Mouse (Mus musculus): Measurements from ENCODE around the gene Bend7.

- TF ChIP-seq POLR2A (IDR thresholded peaks at IDR 0.05; ENCODE audit: extremely low read depth, insufficient read depth, low read length) (no peak), CTCF (IDR thresholded peaks at IDR 0.05; ENCODE audit: extremely low read depth, insufficient read depth, low read length) (no peak)
Observed at GRCm38 (mm10) chr2:4736798-4737155, 19.1 kb downstream of the Bend7 start.

Measured in cortical plate, adult 2 months (tissue).